Mouse (Mus musculus) erythroblast, embryonic 14.5 days (primary cell): ENCODE data around the gene Hist1h3d. TPM values are rescaled to one million over a fixed set of nuclear protein-coding genes. Genes with fewer than 3 reads are reported as not detected.
"Not testable (repeated sequence)": the region's sequence is repeated elsewhere in the genome, so short reads cannot be mapped to it uniquely, and the experiment has no call there.

ENCODE experiments used
- H3K27me3 ChIP-seq: 2 replicates; pipeline ENCODE4 v1.6.1; 2012; ENCODE audit warnings: inconsistent platforms; ENCODE audit not compliant: control insufficient read depth
- H3K36me3 ChIP-seq: 2 replicates; pipeline ENCODE4 v1.6.1; 2012; ENCODE audit warnings: mild to moderate bottlenecking, inconsistent platforms; ENCODE audit not compliant: control insufficient read depth
- H3K4me1 ChIP-seq: 2 replicates; pipeline ENCODE4 v1.6.1; 2012; ENCODE audit warnings: inconsistent platforms; ENCODE audit not compliant: control insufficient read depth
- H3K4me3 ChIP-seq: replicated peaks from 2 replicates; pipeline ENCODE3; 2012; ENCODE audit warnings: moderate library complexity, mild to moderate bottlenecking, inconsistent platforms
- H3K9me3 ChIP-seq: 2 replicates; pipeline ENCODE4 v1.6.1; 2012; ENCODE audit warnings: low read length, inconsistent platforms, mixed read lengths; ENCODE audit not compliant: control insufficient read depth
- GATA1 ChIP-seq: IDR thresholded peaks from 2 replicates; pipeline ENCODE4 v1.6.1; 2012; ENCODE audit warnings: low read length, inconsistent platforms, mixed read lengths
- TAL1 ChIP-seq: IDR thresholded peaks from 3 replicates; pipeline ENCODE4 v1.6.1; 2012; ENCODE audit warnings: low read length, inconsistent platforms, mixed read lengths
- polyA plus RNA-seq: library from polyadenylated mRNA; stranded (reverse); fragments of >175 nt; gene quantifications from 2 replicates; pipeline ENCODE4 v1.2.3, GENCODE M21; 2012

Gene Hist1h3d
- polyA plus RNA-seq, 1 experiment, result 4.7 TPM

- TF ChIP-seq GATA1 (no peak), TAL1 (no peak)
- H3K36me3 ChIP-seq, result no peaks in the 10 kb centered on the region; the same call in 1 of the 2 replicates
- H3K27me3 ChIP-seq, result no peaks in the 10 kb centered on the region
- H3K4me1 ChIP-seq, result peaks cover 38% of the 10 kb centered on the region
- no peaks in the 10 kb centered on the region for H3K9me3 ChIP-seq
- H3K4me3 ChIP-seq, result peak within 1 kb of the TSS; percentile 72
Measured at GRCm38 (mm10) chr13:23571022-23571503, 4.5 kb upstream of the Hist1h3d start, which contains the start of the genes Hist1h2ae and Hist1h2bg. TSS of gene Hist1h2ae (minus strand) at chr13:23571220. TSS of gene Hist1h2bg (plus strand) at chr13:23571396.

DNA sequence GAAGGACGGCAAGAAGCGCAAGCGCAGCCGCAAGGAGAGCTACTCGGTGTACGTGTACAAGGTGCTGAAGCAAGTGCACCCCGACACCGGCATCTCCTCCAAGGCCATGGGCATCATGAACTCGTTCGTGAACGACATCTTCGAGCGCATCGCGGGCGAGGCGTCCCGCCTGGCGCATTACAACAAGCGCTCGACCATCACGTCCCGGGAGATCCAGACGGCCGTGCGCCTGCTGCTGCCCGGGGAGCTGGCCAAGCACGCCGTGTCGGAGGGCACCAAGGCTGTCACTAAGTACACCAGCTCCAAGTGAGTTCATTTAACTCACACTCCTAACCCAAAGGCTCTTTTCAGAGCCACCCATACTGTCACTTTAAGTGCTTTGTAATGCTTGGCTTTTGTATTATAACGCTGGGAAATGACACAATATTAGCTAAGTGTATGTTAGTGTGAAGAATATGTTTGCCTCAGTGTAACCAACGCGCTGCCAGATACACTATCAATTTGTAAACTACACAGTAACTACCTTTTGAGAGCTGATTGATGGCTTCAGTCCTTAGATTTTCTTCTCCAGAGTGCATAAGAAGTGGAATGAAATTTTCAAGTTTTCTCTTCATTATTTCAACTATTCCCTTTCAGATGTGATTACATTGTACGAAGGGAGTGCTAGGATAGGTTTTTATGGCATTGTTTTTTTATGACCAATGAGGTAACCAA is 3.9 kb upstream of the Hist1h3d start:
- not testable (repeated sequence) for H3K9me3 ChIP-seq, H3K36me3 ChIP-seq, H3K27me3 ChIP-seq
- peak overlapping the region; percentile 72 for H3K4me3 ChIP-seq
- H3K4me1 ChIP-seq, result peaks cover 39% of the 10 kb centered on the region

- Histone ChIP-seq H3K4me1 (peaks cover 40% of the 10 kb centered on the region), H3K4me3 (peak overlapping the region; percentile 72), H3K27me3 (no peaks in the 10 kb centered on the region), H3K9me3 (no peaks in the 10 kb centered on the region), H3K36me3 (peaks cover 2% of the 10 kb centered on the region)
- TF ChIP-seq TAL1, result no peak
- no peak for TF ChIP-seq GATA1
Measured at GRCm38 (mm10) chr13:23572218-23573033, 3.1 kb upstream of the Hist1h3d start.

DNA sequence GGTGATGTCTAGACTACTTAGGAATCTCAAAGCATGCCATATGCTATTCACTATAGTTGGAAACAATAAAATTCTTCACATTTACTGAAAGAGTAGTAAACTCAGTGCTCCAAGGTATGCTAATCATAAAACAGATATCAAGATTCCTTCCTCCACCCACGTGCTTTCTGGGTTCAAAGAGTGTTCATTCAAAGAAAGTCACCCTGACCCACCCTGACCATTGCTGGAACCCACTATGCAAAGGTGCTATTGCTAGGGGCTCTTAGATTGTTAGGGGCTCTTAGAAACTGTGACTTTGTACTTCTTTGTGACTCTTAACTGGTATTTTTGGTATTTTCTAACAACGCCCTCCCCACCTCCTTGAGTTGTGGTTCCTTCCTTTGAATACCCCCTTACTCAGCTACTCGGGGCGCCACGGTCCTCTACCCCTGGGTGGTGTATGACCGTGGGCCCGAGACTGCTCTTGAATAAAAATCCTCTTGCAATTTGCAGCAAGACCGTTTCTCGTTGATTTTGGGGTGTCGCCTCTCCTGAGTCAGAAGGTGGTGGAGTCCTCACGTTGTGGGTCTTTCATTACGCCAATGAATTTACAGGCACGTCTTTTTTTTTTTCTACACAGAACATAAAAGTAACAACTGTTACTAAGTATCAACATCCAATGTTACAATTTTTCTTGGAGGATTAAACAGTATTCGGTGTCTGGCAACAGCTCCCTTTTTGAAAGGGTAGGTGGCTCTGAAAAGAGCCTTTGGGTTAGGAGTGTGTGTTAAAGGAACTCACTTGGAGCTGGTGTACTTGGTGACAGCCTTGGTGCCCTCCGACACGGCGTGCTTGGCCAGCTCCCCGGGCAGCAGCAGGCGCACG is 2.3 kb upstream of the Hist1h3d start:
- Histone ChIP-seq H3K4me3 (peak overlapping the region; percentile 72), H3K4me1 (peaks cover 39% of the 10 kb centered on the region)
- H3K27me3 ChIP-seq, H3K9me3 ChIP-seq, H3K36me3 ChIP-seq: not testable (repeated sequence)

DNA sequence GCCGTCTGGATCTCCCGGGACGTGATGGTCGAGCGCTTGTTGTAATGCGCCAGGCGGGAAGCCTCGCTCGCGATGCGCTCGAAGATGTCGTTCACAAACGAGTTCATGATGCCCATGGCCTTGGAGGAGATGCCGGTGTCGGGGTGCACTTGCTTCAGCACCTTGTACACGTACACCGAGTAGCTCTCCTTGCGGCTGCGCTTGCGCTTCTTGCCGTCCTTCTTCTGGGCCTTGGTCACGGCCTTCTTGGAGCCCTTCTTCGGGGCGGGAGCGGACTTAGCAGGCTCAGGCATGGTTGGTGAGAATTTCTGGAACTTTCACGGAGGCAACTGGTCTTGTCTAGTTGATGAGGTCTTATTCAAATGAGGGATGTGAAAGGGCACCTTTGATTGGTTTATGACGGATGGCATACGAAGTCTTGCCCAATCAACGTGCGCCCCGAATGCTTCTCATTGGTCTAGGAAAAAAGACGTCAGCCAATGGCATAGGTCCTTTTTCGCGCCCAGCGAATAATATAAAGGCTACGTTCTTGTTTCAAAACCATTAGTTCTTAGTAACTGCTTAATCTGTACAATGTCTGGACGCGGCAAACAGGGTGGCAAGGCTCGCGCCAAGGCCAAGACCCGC is 1.6 kb upstream of the Hist1h3d start, which contains the start of the genes Hist1h2bf and Hist1h2ad:
Hist1h2bf (minus strand) TSS at position 299 of the 627 bp plus-strand sequence.
Hist1h2ad (plus strand) TSS at position 484 of the 627 bp plus-strand sequence.
- not testable (repeated sequence) for H3K36me3 ChIP-seq, H3K9me3 ChIP-seq, H3K27me3 ChIP-seq
- Histone ChIP-seq H3K4me3 (peak within 1 kb of the TSS; percentile 72), H3K4me1 (peaks cover 39% of the 10 kb centered on the region)

- H3K27me3 ChIP-seq, H3K9me3 ChIP-seq, H3K36me3 ChIP-seq: not testable (repeated sequence)
- Histone ChIP-seq H3K4me1 (peaks cover 39% of the 10 kb centered on the region), H3K4me3 (peak overlapping the region; percentile 64)
Measured at GRCm38 (mm10) chr13:23574546-23575170, 905 bp upstream of the Hist1h3d start.

DNA sequence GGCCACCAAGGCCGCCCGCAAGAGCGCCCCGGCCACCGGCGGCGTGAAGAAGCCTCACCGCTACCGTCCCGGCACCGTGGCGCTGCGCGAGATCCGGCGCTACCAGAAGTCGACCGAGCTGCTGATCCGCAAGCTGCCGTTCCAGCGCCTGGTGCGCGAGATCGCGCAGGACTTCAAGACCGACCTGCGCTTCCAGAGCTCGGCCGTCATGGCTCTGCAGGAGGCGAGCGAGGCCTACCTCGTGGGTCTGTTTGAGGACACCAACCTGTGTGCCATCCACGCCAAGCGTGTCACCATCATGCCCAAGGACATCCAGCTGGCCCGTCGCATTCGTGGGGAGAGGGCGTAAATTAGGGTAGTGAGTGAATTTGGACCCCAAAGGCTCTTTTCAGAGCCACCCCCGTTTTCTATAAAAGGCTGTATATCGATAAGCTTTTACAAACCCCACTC is 326 bp downstream of the Hist1h3d start:
- Histone ChIP-seq H3K4me3 (peak overlapping the region; percentile 76), H3K36me3 (peaks cover 11% of the 10 kb centered on the region), H3K4me1 (peaks cover 44% of the 10 kb centered on the region)
- H3K9me3 ChIP-seq, H3K27me3 ChIP-seq: not testable (repeated sequence)

DNA sequence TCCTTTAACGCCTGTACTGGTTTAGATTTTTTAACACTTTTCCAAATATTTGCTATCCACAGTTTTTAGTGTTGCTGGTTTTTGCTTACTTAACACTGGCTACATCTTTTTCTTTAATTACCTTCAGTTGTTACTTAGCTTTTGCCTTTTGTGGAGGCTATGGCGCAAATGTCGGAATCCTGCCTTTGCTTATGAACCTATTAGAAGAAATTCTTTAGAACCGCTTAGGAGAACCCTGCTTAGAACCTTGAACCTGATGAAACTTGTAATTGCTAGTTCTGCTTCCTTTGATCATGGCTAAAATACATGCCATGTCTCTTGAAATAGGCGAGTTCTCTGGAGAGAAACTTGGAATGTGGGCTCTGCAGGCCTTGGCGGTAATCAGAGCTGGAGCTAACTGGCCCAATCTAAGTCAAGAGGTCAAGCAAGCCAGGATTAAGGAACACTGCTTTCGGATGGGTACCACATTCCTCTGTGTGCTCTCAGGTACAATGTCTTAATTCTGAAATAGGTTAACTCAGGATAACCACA is 853 bp downstream of the Hist1h3d start:
- TF ChIP-seq GATA1, result no peak
- TF ChIP-seq TAL1, result no peak
- Histone ChIP-seq H3K4me1 (peaks cover 49% of the 10 kb centered on the region), H3K36me3 (peaks cover 11% of the 10 kb centered on the region), H3K9me3 (no peaks in the 10 kb centered on the region), H3K4me3 (peak overlapping the region; percentile 76), H3K27me3 (no peaks in the 10 kb centered on the region)
